Mouse (Mus musculus): Measurements from ENCODE around the gene Sncb. TPM values are rescaled to one million over a fixed set of nuclear protein-coding genes. Genes with fewer than 3 reads are reported as not detected.

Gene Sncb
- polyA plus RNA-seq, 1 experiment from 2014 or later, result 21.1 TPM

GRCm38 (mm10) chr13:54754169-54755080 is 12.0 kb downstream of the Sncb start:
- peak overlapping the region; percentile 80; the same call in 1 of the 2 replicates for H3K27ac ChIP-seq (replicated peaks)
- no peaks in the 10 kb centered on the region for H3K36me3 ChIP-seq
- 36% methylated on average over 12 of the region's 12 CpGs for WGBS
- ATAC-seq (ENCODE audit: low read depth), result no peak
- H3K4me2 ChIP-seq, result no peak overlapping the region
- peaks cover 70% of the 10 kb centered on the region for H3K4me1 ChIP-seq (replicated peaks)
- peaks cover 29% of the 10 kb centered on the region for H3K27me3 ChIP-seq
- H3K4me3 ChIP-seq, result no peak overlapping the region
- no peaks in the 10 kb centered on the region for H3K9me3 ChIP-seq
- H3K9ac ChIP-seq, result peak overlapping the region; percentile 31; the same call in 1 of the 2 replicates

DNA sequence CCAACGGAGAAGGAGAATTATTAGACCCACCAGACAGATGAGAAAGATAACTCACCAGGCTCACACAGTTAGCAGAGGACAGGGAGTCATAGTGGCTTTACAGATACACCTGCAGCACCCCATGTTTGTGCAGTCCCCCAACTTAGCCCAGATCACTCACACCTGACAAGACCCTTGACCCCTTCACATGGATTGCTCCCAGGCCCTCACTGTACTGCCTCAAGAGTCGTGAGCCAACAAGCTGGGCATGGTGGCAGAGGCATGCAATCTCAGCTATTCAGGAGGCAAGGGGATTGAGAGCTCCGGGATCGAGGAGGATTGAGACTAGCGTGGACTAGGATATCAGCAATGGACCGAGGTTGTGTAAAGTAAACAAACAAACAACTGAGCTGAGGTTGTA is 12.7 kb downstream of the Sncb start:
- Histone ChIP-seq H3K9ac (peak overlapping the region; percentile 31; the same call in 1 of the 2 replicates), H3K27me3 (peaks cover 29% of the 10 kb centered on the region), H3K27ac (replicated peaks) (0 out of 2 replicates have a peak overlapping the region, but pooled peaks have one; percentile 52), H3K4me1 (replicated peaks) (peaks cover 66% of the 10 kb centered on the region), H3K9me3 (no peaks in the 10 kb centered on the region), H3K36me3 (no peaks in the 10 kb centered on the region), H3K4me2 (no peak overlapping the region), H3K4me3 (no peak overlapping the region)
- WGBS, result 65% methylated on average over 6 of the region's 6 CpGs
- no peak for ATAC-seq (ENCODE audit: low read depth)

DNA sequence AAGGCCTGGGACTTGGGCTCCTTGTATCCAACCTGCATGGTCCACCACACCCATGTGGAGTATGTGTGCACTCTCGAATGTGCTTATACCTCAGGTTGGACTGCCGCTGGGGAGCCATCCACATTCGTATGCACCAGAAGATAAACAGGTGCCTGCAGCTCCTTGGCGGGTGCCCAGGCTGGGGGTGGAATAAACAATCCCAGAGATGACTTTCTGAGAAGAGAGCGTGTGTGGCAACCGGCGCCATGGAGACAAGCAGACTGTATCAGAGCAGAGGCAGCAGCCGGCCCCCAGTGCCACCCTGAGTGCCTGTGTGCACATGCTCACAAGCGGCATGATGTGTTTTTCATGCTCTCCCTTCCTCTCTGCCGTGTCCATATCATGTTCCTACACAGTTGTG is 13.7 kb downstream of the Sncb start:
- Histone ChIP-seq H3K9me3 (no peaks in the 10 kb centered on the region), H3K4me3 (no peak overlapping the region), H3K4me1 (replicated peaks) (peaks cover 68% of the 10 kb centered on the region), H3K9ac (no peak overlapping the region), H3K36me3 (peaks cover 3% of the 10 kb centered on the region; the same call in 1 of the 2 replicates), H3K27me3 (peaks cover 29% of the 10 kb centered on the region), H3K27ac (replicated peaks) (no peak overlapping the region), H3K4me2 (no peak overlapping the region)
- WGBS, result 66% methylated on average over 10 of the region's 10 CpGs
- no peak for ATAC-seq (ENCODE audit: low read depth)

GRCm38 (mm10) chr13:54750699-54751098 is 15.7 kb downstream of the Sncb start:
- peaks cover 23% of the 10 kb centered on the region for H3K27me3 ChIP-seq
- no peak overlapping the region for H3K27ac ChIP-seq (replicated peaks)
- no peaks in the 10 kb centered on the region for H3K9me3 ChIP-seq
- peak overlapping the region; percentile 78 for H3K4me2 ChIP-seq
- peaks cover 68% of the 10 kb centered on the region for H3K4me1 ChIP-seq (replicated peaks)
- ATAC-seq (ENCODE audit: low read depth), result no peak
- 2% methylated on average over 8 of the region's 8 CpGs for WGBS
- H3K36me3 ChIP-seq, result peaks cover 3% of the 10 kb centered on the region; the same call in 1 of the 2 replicates
- H3K4me3 ChIP-seq, result no peak overlapping the region
- no peak overlapping the region for H3K9ac ChIP-seq

GRCm38 (mm10) chr13:54749864-54750411 is 16.5 kb downstream of the Sncb start, which contains the start of gene Gprin1:
Gene Gprin1, minus strand, starts transcription at chr13:54749874.
- ATAC-seq (ENCODE audit: low read depth), result peak; percentile 68
- peaks cover 68% of the 10 kb centered on the region for H3K4me1 ChIP-seq (replicated peaks)
- H3K27me3 ChIP-seq, result peaks cover 23% of the 10 kb centered on the region
- H3K36me3 ChIP-seq, result peaks cover 3% of the 10 kb centered on the region; the same call in 1 of the 2 replicates
- H3K4me2 ChIP-seq, result peak within 1 kb of the TSS; percentile 78
- 2% methylated on average over 29 of the region's 29 CpGs for WGBS
- H3K9me3 ChIP-seq, result no peaks in the 10 kb centered on the region
- H3K27ac ChIP-seq (replicated peaks), result peak within 1 kb of the TSS; percentile 92
- H3K4me3 ChIP-seq, result peak within 1 kb of the TSS; percentile 61
- peak within 1 kb of the TSS; percentile 90 for H3K9ac ChIP-seq

DNA sequence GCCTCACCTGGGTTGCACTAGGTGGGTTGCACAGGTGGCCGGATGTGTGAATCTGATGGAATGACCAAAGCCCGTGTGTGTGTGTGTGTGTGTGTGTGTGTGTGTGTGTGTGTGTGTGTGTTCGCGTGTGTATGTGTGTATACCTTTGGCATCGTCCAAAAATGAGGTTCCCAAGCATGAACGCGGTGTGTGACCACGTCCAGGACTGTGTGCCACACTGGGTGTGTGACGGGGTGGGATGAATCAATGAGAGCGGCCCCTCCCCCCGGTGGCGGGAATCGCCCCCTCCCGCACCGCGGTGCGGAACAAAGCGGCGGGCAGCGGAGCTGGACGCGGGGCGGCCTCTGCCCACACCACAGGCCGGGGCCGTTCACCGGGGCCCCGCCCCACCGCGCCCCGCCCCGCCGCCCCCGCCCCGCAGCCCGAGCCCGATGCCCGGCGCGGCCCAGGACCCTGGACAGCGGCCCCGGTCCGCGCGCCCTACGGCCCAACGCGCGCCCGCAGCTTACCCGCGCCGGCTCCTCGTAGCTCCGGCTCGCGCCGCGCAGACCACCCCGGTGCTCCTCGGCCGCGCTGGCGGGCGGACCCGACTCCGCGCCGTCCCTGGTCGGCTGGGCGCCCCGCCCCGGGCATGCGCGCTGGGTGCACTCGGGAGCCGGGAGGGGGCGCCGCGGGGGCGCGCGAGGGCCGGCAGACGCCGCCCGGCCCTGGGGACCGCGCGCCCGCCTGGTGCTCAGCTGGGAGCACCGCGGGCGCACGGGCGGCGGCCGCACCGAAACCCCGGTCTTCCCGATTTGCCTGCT is 17.1 kb downstream of the Sncb start:
- ATAC-seq (ENCODE audit: low read depth), result peak; percentile 90
- Histone ChIP-seq H3K36me3 (peaks cover 4% of the 10 kb centered on the region; the same call in 1 of the 2 replicates), H3K4me1 (replicated peaks) (peaks cover 66% of the 10 kb centered on the region), H3K4me3 (peak overlapping the region; percentile 61), H3K4me2 (peak overlapping the region; percentile 78), H3K9ac (peak overlapping the region; percentile 90), H3K27me3 (peaks cover 23% of the 10 kb centered on the region), H3K9me3 (no peaks in the 10 kb centered on the region), H3K27ac (replicated peaks) (peak overlapping the region; percentile 92)
- 1% methylated on average over 28 of the region's 100 CpGs for WGBS

- Histone ChIP-seq H3K27me3 (peaks cover 23% of the 10 kb centered on the region), H3K9me3 (no peaks in the 10 kb centered on the region), H3K4me2 (peak overlapping the region; percentile 78), H3K36me3 (peaks cover 9% of the 10 kb centered on the region; the same call in 1 of the 2 replicates), H3K27ac (replicated peaks) (peak overlapping the region; percentile 92), H3K9ac (peak overlapping the region; percentile 90), H3K4me1 (replicated peaks) (peaks cover 60% of the 10 kb centered on the region), H3K4me3 (peak overlapping the region; percentile 61)
- peak; percentile 37 for ATAC-seq (ENCODE audit: low read depth)
- 29% methylated on average over 10 of the region's 10 CpGs for WGBS
Measured at GRCm38 (mm10) chr13:54748721-54749060, 17.7 kb downstream of the Sncb start.

DNA sequence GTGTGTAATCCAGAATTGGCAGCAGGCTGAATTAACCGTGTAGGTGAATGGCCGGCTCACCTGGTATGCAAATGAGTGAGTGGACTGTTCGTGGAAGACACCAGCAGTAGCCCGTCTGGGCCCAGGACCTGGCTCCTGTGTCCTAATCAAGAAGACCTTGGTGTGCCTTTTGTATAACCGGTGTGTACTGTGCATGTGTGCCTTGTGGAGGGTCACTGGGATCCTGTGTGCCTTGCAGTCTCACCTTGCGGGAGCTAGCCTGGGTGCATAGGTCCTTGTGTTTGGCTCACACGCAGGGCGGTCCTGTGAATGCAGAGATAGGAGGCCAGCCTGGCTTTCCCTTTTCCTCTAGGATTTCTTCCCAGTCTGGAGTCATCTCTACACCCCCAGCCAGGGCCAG is 18.2 kb downstream of the Sncb start:
- peak overlapping the region; percentile 61 for H3K4me3 ChIP-seq
- H3K27me3 ChIP-seq, result peaks cover 20% of the 10 kb centered on the region
- H3K36me3 ChIP-seq, result peaks cover 9% of the 10 kb centered on the region; the same call in 1 of the 2 replicates
- 86% methylated on average over 8 of the region's 8 CpGs for WGBS
- H3K9ac ChIP-seq, result peak overlapping the region; percentile 90
- ATAC-seq (ENCODE audit: low read depth), result no peak
- peak overlapping the region; percentile 78 for H3K4me2 ChIP-seq
- peaks cover 58% of the 10 kb centered on the region for H3K4me1 ChIP-seq (replicated peaks)
- H3K9me3 ChIP-seq, result no peaks in the 10 kb centered on the region
- H3K27ac ChIP-seq (replicated peaks), result peak overlapping the region; percentile 92

DNA sequence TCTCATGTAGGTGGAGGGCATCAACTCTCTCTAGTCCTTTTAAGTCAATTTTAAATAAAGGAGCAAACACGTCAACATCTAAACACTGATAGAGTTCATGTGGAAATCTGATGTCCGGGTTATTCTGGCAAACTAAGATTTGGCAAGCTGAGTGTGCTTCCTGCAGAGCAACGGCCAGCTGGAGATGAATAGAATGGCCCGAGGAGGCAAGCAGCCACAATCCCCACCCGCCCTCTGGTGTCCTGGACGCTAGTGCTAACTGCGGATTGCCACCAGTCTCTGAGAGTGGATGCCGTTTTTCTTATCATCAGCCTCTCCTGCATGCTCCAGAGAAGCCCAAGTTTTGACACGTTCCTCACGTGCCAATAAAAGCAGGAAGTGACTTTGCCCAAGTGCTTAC is 19.5 kb downstream of the Sncb start:
- H3K9me3 ChIP-seq, result no peaks in the 10 kb centered on the region
- peak overlapping the region; percentile 78 for H3K4me2 ChIP-seq
- ATAC-seq (ENCODE audit: low read depth), result no peak
- H3K4me3 ChIP-seq, result peak overlapping the region; percentile 13; the same call in 1 of the 2 replicates
- peaks cover 10% of the 10 kb centered on the region; the same call in 1 of the 2 replicates for H3K36me3 ChIP-seq
- peaks cover 9% of the 10 kb centered on the region for H3K27me3 ChIP-seq
- 41% methylated on average over 10 of the region's 10 CpGs for WGBS
- no peak overlapping the region for H3K27ac ChIP-seq (replicated peaks)
- peaks cover 54% of the 10 kb centered on the region for H3K4me1 ChIP-seq (replicated peaks)
- peak overlapping the region; percentile 90 for H3K9ac ChIP-seq

- peak overlapping the region; percentile 78 for H3K4me2 ChIP-seq
- ATAC-seq (ENCODE audit: low read depth), result no peak
- WGBS, result 41% methylated on average over 6 of the region's 6 CpGs
- peak overlapping the region; percentile 53 for H3K9ac ChIP-seq
- H3K4me1 ChIP-seq (replicated peaks), result peaks cover 54% of the 10 kb centered on the region
- H3K27me3 ChIP-seq, result peaks cover 4% of the 10 kb centered on the region; the same call in 1 of the 2 replicates
- H3K9me3 ChIP-seq, result no peaks in the 10 kb centered on the region
- no peak overlapping the region for H3K4me3 ChIP-seq
- peaks cover 18% of the 10 kb centered on the region; the same call in 1 of the 2 replicates for H3K36me3 ChIP-seq
- no peak overlapping the region for H3K27ac ChIP-seq (replicated peaks)
Measured at GRCm38 (mm10) chr13:54746110-54746509, 20.3 kb downstream of the Sncb start.

GRCm38 (mm10) chr13:54738213-54738601 is 28.2 kb downstream of the Sncb start:
- no peak overlapping the region for H3K27ac ChIP-seq (replicated peaks)
- H3K9ac ChIP-seq, result peak overlapping the region; percentile 45; the same call in 1 of the 2 replicates
- H3K27me3 ChIP-seq, result peaks cover 50% of the 10 kb centered on the region
- peaks cover 14% of the 10 kb centered on the region for H3K4me1 ChIP-seq (replicated peaks)
- peaks cover 69% of the 10 kb centered on the region for H3K36me3 ChIP-seq
- peak overlapping the region; percentile 48 for H3K4me2 ChIP-seq
- no peak for ATAC-seq (ENCODE audit: low read depth)
- H3K4me3 ChIP-seq, result peak overlapping the region; percentile 27
- 4% methylated on average over 34 of the region's 34 CpGs for WGBS
- no peaks in the 10 kb centered on the region for H3K9me3 ChIP-seq

Measured in neural tube, embryonic 13.5 days (tissue).